Mouse (Mus musculus): ENCODE results near the gene Ncor1. TPM values are rescaled to one million over a fixed set of nuclear protein-coding genes. Genes with fewer than 3 reads are reported as not detected.
A peak's percentile ranks its signal among the peaks of the same experiment; 100 is the strongest.
"Not testable (repeated sequence)": the region's sequence is repeated elsewhere in the genome, so short reads cannot be mapped to it uniquely, and the experiment has no call there.

Gene Ncor1
- 96.8 and 110 TPM in 2 replicates for polyA plus RNA-seq (2012; rRNA removed)

DNA sequence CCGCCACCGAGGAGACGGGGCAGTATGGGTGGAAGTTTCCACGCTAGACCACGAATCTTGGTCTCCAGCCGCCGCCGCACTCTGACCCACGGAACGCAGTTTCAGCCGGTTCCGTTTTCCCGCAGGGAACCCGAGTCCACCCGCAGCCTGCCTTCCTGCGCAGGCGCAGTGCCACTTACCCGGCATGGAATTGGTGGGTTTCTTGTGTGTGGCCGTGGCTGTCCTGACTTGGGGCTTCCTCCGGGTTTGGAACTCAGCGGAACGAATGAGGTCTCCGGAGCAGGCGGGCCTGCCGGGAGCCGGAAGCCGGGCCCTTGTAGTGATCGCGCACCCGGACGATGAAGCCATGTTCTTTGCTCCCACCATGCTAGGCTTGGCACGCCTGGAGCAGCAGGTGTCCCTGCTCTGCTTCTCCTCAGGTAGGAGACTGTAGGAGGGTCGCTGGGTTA lies at the start of gene Ncor1, which contains the start of gene Pigl:
Ncor1 (minus strand) TSS at position 266 of the 449 bp plus-strand sequence.
Pigl (plus strand) TSS at position 185 of the 449 bp plus-strand sequence.
- no peak for DNase-seq (ENCODE audit: low read depth)

DNA sequence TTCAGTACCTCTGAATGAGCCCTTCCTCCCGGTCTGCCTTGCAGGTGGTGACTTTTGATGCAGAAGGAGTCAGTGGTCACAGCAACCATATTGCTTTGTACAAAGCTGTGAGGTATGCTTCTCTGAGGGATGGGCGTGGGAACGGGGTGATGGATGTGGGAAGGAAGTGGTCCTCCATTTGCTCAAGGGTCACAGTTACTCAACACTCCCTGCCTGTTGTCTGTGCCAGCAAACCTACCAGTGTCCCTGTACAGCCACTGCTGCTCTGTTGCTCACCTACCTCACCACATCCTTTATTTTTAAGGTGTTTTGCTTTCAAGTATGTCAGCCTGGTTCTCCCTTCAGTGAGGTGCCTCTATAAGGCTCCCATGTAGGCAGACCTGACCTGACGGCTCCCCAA lies 49.3 kb upstream of the Ncor1 start:
- no peak for DNase-seq (ENCODE audit: low read depth)

DNA sequence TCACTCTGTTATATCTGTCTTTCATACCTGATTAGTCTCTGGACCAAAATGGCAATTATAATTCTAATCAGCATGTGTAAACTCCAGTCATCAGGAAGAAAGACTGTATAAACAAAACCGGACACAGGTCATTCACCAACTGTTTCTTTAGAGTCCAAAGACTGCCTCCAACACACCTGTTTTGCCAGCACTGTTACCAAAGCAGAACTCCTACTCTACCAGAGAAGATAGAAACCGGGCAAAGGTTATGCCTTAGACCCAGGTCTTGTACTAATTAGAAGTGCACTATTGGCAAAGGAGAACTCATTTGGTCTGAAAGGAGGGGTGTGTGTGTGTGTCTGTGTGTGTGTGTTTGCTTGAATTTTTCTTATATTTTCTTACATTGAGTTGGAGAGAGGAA lies 42.2 kb upstream of the Ncor1 start:
- DNase-seq (ENCODE audit: low read depth): no peak

DNA sequence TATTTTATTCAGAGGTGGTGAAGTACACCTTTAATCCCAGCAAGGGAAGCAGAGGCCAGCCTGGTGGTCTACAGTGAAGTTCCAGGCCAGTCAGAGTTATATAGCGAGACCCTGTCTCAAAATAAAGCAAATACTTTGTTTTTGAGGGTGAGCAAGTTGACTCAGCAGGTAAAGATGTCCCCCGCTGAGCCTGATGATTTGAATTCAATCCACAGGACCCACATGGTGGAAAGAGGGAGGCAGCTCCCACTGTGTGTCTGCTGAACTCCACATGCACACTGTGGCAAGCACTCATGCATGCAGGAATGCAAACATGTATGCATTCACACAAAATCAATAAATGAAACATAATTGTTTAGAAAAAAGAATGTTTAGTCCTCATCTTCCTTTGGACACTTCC lies 40.5 kb upstream of the Ncor1 start:
- DNase-seq (ENCODE audit: low read depth): no peak

DNA sequence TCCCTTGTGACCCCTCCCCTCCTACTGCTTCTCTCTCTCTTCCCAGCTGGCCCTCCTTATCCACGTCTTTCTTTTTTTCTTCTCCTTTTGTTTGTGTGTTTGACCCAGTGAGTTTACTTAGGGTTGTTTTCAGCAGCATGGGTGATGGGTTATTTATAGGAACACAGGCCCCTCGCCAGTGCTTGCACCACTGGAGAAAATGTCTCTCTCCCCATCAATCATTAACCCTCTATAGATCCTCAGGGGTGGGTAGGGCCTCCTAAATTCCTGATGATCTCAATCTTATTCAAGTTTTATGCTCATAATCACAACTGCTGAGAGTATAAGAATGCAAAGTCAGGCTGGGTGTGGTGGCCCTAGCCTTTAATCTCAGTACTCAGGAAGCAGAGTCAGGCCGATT lies 38.8 kb upstream of the Ncor1 start:
- DNase-seq (ENCODE audit: low read depth): no peak

- DNase-seq (ENCODE audit: low read depth): no peak
Measured at GRCm38 (mm10) chr11:62496151-62496715, 37.9 kb upstream of the Ncor1 start.

DNA sequence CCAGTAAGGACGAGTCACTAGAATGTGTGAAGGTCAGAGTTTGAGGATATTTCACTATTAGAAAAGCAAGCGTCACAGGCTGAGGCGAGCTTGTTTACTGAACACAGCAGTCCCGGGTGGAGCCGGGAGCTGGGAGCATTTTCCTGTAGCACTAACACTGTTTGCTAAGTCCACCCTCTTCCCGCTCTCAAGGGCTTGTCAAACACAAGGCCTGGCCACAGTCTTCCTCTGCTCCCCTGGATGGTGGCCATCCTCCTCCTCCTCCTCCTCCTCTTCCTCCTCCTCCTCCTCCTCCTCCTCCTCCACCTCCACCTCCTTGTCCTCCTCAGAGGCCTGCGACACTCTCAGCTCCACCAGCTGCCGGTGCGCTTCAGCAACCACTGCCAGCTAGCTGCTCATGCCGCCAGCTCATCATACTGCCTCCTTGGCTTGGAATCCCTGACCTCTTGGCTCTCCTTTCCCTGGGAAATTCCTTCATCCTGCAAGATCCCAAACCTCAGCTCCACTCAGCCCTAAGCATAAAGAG lies 37.0 kb upstream of the Ncor1 start:
- no peak for DNase-seq (ENCODE audit: low read depth)

DNA sequence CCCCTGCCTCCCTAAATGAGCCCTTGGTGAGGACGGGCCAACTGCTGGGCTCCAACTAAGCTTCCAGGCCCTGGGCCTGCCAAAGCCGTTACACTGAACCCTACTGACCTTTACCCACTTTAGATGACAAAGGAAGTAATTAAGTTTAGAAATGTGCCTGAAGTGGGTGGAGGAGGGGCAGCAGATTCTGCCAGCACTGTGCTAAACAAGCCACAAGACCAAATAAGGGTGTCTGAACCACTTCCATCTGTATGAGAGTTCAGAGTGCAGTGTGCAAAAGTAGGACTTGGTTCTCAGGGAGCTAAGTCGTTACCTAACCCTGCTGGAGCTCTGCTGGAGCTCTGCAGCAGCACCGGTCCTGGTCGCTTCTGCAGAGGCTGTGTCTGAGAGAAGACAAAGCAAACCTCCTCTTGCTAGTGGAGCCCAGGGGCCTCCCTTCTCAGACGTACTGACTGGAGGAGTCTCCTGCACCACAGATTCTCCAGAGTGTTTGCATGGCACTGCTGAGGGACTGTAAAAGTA lies 36.5 kb upstream of the Ncor1 start:
- peak; percentile 81 for DNase-seq (ENCODE audit: low read depth)

GRCm38 (mm10) chr11:62493701-62494100 lies 35.4 kb upstream of the Ncor1 start:
- no peak for DNase-seq (ENCODE audit: low read depth)

DNA sequence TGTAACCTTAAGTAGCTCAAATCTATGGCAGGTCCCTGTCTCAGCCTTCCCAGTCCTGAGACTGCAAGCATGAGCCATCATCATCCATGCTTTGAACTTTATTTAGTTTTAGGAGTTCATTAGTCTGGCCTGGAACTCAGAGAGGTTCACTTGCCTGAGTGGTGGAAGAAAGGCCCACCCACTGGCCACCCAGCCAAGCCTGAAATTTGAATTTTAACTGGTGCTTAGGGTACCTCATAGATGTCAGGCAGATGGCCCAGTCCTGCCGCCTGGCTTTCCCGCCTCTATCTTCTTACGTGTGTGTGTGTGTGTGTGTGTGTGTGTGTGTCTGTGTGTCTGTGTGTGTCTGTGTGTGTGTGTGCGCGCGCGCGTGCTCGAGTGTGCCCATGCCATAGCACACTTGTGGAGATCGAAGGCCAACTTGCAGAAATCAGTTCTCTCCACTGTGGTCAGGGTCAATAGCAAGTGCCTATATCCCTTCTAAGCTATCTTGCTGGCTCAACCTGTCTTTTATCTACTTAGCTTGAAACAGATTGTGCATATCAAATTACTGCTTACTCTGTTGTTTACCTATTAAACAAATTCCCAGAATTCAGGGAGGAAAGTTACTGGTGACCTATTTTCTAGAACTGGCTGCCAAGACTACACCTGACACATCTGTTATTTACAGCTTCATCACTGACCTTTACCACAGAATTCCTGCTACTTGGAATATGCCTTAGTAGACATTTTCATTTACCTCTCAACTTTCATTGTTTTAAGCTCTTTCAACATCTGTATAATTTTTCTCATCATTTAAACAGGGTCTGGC lies 29.4 kb upstream of the Ncor1 start:
- DNase-seq (ENCODE audit: low read depth): no peak

DNA sequence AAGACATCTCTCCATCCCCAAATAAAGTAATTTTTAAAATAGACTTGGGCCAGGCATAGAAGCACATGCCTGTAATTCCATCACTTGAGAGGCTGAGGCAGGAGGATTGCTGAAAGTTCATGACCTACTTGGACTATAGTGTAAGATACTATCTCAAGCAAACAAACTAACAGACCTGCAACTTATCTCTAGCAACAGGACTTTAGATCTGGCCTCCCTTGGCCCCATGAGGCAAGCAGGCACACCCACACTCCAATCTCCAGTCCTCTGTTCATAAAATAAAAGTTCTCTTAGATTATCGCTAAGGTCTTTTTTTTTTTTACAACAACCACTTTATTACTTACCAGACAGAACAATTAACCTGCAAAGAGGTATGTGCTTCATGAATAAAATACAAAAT lies 28.6 kb upstream of the Ncor1 start:
- DNase-seq (ENCODE audit: low read depth): no peak

DNA sequence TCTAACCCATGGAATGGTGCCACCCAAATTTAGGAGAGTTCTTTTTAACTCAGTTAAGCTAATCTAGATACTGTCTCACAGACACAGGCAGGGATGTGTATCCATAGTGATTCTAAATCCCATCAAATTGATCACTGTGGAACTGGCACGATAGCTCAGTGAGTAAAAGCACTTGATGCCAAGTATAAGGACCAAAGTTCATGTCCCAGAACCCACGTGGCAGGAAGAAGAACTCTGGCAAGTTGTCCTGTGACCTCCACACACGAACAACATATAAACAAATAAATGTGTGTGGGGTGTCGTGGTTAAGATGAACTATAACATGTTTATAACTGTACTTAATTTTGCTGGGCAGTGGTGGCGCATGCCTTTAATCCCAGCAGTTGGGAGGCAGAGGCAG lies 21.2 kb upstream of the Ncor1 start:
- no peak for DNase-seq (ENCODE audit: low read depth)

GRCm38 (mm10) chr11:62478931-62479330 lies 20.6 kb upstream of the Ncor1 start:
- DNase-seq (ENCODE audit: low read depth): no peak

- DNase-seq (ENCODE audit: low read depth): no peak
Measured at GRCm38 (mm10) chr11:62476156-62476555, 17.8 kb upstream of the Ncor1 start.

DNA sequence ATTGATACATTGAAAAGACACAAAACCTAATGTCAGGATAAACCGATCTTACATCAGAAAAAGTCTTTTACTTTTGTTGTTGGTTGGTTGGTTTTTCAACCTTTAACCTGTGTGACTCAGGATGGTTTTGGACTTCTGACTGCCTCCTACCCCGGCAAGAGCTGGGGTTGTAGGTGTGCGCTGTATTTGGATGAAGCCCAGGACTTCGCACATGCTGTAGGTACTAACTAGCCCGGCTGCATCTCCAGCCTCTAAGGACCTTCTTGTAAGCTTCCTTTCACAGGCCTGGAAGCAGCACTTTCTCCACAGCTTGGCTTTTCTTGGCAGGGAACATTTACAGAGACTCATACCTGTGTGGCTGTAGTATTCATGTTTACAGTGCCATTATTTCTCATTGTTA lies 15.2 kb upstream of the Ncor1 start:
- DNase-seq (ENCODE audit: low read depth): no peak

DNA sequence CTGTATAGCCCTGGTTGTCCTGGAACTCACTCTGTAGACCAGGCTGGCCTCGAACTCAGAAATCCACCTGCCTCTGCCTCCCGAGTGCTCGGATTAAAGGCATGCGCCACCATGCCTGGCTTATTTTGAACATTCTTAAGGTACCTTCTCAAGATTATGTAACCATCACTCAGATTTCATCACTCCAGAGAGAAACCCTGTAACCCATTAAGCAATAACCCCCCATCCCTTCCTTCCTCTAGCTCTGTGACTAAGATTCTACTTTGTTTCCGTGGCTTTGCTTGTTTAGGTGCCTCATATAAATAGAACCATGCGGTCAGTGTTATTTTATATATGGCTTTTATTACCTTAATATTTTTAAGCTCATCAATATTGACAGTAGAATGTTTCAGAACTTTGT lies 12.1 kb upstream of the Ncor1 start:
- no peak for DNase-seq (ENCODE audit: low read depth)

DNA sequence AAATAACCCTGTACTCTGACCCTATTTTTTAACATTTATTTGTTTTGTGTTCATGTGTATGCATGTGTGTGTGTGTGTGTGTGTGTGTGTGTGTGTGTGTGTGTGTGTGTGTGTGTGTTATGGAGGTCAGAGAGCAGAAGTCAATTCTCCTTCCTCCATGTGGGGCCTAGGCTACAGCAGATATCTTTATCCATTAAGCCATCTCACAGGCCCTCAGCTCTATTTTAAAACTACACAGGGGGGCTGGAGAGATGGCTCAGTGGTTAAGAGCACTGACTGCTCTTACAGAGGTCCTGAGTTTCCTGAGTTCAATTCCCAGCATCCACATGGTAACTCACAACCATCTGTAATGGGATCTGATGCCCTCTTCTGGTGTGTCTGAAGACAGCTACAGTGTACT lies 8.9 kb upstream of the Ncor1 start:
- DNase-seq (ENCODE audit: low read depth): not testable (repeated sequence)

DNA sequence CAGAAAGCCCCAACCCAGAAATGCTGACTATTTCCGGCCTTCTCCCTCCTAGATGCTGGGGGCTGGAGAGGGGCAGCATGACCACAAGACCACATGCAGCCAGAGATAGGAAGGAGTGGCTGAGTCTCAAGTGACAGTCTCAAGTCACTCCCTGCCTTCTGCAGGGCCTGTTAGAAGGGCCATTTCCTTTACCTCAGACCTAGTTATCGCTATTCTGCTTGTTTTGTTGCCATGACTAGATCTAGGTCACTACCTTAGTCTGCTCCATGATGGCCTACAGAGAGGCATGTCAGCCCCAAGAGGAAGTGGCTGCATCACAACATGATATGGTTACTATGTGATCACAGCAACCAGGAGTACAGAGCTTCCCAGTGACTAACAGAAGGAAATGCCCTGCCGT lies 8.2 kb upstream of the Ncor1 start:
- no peak for DNase-seq (ENCODE audit: low read depth)

GRCm38 (mm10) chr11:62465849-62466248 lies 7.5 kb upstream of the Ncor1 start:
- DNase-seq (ENCODE audit: low read depth): no peak

DNA sequence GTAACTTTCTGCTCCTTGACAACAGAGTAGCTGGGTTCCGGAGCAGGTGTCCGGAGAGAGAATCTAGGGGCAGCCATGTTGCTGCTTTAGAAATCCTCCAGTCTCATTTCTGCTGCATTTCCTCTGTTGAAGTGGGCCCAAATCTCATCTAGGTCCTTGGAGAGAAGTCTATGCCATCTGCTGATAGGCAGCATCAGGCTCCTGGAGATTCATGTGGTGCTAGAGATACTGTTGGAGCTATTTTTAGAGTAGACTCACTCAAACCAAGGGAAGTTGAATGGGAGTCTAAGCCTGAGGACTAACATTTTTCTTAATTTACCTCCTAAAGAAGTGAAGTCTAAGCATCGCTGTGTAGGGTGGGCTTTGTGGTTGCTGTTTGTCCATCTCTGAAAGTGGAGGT lies 6.4 kb upstream of the Ncor1 start:
- DNase-seq (ENCODE audit: low read depth): no peak

DNA sequence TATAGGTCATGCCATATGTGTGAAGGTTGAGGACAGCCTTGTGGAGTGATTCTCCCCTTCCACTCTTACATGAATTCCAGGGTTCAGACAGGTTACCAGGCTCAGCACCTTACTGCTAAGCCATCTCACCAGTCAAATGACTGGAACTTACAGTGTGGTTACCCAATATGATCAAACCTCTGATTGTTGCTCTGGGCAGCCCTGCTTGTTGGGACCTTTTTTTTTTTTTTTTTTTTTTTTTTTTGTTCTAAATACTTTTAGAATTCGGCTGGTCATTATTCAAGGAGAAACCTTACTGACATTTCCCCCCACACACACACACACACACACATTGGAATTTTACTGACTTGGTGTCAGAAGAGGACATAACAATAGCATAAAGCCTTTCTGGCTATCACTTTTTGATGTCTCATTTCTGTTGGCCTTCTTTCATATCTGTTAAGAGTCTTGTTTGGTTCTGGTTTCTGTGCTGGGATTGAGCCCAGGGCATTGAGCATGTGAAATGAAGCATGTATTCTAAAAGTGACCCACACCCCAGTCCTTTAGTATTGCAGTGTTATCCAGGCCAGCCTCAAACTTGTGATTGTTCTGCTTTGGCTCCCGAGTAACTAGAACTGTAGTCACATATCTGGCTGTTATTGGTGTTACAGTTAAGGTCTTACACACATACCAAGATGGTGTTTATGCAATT lies 5.0 kb upstream of the Ncor1 start:
- DNase-seq (ENCODE audit: low read depth): no peak

- not testable (repeated sequence) for DNase-seq (ENCODE audit: low read depth)
Measured at GRCm38 (mm10) chr11:62462529-62462928, 4.2 kb upstream of the Ncor1 start.

Measured in gonadal fat pad, adult 2 months (tissue).